Mouse (Mus musculus) cerebellum, adult 8-10 months (tissue): ENCODE measurements around the gene Btbd35f9.
"Not testable (repeated sequence)": the region's sequence is repeated elsewhere in the genome, so short reads cannot be mapped to it uniquely, and the experiment has no call there.

Experiments
- DNase-seq: peaks from one replicate; pipeline ENCODE4 v3.0.0; 2022

Gene Btbd35f9

GRCm38 (mm10) chrX:34161399-34161798 lies at the start of gene Btbd35f9:
Btbd35f9 (minus strand) TSS chrX:34161499.
- DNase-seq: not testable (repeated sequence)
